Mouse (Mus musculus) E14TG2a.4 (cell line): ENCODE measurements around the gene Pde4dip.

Experiments used
- CTCF ChIP-seq: conservative IDR thresholded peaks from 2 replicates; pipeline ENCODE4 v1.5.1; 2014; ENCODE audit warnings: low read length
- POU5F1 ChIP-seq: IDR thresholded peaks from 2 replicates; pipeline ENCODE4 v1.6.1; 2014; ENCODE audit warnings: low read length, borderline replicate concordance

GRCm38 (mm10) chr3:97840439-97840838, 48.1 kb downstream of the Pde4dip start:
- no peak for TF ChIP-seq CTCF
- no peak for TF ChIP-seq POU5F1
